Mouse (Mus musculus): ENCODE measurements around the gene Akap6.

Akap6 gene

DNA sequence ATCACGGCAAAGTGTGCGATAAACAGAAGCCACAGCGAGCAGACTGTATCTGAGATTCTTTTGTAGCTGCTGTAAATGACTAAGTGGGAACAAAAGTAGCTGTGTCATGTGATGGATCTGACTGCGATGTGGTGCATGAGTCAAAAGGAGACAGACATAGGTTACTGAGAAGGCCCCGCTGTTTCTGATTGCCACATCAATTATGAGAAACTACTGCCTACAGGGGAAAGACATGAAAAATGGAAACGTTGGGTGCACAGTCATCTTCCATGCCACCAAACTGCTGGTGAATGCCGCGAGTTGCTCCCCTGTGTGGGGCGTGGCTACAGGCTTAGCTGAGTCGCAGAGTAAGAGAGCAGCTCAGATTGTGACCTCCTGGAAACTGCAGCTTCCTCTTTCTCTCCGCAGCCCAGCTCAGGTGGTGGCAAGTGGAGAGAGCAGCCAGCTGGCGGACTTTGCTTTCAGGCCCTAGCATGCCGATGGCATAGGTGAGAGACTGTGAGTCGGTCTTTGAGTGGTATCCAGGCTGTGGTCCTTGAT is 83.8 kb downstream of the Akap6 start:
- no peak for DNase-seq (ENCODE audit: low spot score)

DNA sequence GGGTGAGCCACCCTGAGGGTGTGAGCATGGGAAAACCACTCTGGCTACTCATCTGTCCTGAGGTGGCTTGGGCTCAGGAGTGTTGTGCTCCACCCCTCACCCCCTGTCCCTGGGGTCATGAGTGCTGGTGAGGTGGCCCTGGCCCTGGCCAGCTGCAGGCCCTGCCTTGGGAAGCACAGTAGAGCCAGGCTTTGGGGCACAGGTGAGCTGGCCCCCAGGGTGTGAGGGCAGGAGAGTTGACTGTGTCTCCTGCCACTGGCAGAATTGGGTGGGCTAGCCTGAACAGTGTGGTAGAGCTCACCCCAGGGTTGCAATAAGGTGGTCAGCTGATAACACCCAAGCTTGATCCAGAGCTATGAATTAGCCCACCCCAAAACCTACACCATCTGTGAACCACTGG is 86.0 kb downstream of the Akap6 start:
- DNase-seq (ENCODE audit: low spot score): no peak

DNA sequence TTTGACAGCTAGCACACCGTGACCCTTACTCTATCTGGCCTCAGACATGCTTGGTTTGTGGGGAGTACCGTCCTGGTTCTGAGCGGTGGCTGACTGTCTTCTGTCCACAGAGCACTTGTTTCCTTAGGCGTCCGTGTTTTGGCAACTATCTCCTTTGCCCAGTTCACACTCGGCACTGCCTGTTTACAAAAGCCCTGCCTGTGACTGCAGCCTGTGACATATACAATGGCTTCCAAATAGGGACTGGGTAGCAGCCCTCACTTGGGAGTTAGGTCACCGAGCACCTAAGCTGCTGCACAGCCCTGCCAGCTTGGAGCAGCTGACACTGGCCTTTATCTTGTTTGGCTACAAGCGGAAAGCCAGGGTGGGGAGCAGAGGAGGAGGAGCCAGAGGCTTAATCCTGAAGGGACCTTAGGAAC is 91.2 kb downstream of the Akap6 start:
- DNase-seq (ENCODE audit: low spot score): no peak

DNA sequence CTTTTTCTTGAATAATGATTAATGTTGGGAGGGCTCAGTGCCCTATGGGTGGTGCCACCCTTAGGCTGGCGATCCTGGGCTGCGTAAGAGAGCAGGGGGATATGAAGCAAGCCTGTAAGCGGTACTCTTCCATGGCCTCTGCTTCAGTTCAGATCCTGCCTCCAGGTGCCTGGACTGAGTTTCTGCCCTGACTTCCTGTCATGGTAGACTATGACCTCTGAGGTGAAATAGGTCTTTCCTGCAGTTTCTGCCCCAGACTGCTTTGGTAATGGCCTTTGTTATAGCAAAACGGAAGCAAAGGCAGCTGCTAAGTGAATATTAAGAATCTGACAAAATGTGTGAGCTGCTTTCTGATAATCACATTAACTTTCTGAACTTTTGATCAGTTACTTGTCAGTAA is 94.9 kb downstream of the Akap6 start:
- no peak for DNase-seq (ENCODE audit: low spot score)

DNA sequence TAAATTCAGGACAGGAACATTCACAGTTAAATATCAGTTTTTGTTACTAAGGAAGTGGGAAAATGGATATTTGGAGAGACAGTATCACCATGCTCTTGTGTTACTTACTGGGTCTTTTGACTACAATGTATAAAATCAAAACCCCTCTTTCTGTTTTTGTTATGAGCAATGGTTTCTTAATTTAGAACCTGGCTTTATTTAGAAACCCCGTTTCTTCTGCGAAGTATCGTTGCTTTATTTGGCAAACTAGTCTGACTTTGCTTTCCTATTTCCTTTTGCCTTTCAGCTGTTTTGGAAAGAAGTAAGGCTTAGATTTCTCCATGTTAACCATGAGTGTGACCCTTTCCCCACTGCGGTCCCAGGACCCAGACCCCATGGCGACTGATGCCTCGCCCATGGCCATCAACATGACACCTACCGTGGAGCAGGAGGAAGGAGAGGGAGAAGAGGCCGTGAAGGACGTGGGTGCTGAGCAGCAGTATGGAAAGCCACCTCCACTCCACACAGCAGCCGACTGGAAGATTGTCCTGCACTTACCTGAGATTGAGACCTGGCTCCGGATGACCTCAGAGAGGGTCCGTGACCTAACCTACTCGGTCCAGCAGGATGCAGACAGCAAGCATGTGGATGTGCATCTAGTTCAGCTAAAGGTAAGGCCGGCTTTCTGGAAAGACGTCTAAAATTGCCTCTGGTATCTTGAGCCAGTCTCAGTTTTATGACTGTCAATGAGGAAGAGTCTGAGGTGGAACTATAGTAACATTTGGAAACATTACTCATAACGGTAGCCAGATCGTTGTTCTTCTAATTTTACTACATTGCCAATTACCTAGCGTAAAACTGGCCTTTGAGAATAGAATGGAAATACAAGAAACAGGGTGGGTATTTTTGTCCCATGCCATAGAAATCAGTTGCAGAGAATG is 96.6 kb downstream of the Akap6 start:
- DNase-seq (ENCODE audit: low spot score): no peak

DNA sequence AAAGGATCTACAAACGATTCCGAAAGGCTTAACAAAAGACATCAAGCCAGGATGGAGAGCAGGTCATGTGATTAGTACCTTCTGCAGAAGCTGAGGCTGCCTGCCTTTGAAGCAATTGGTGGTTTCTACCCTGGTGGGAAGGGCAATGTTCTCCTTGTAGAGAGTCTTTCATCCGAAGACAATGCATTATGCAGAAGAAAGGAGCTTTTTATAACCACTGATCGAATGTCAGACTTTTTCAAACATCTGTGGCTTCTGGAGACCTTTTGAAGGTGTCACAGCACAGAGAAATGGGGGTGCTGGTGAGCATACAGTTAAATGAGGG is 97.2 kb downstream of the Akap6 start:
- no peak for DNase-seq (ENCODE audit: low spot score)

DNA sequence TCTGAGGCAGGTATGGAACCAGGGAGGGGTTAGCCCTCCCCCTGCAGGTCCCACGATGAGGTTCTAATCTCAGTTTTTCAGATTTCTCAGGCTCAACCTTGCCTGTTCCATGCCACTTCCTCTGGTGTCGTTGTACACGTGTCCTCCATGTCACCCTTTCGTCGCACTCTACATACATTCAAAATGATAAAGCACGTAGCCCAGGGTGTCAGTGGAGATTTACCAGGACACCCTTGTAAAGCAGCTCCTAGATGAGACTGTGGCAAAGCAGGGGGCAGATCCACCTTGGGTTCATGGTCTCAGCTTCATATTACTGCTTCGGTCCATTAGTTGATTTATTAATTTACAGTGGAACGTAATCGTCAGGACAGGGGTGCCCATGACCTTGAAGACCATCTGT is 100.5 kb downstream of the Akap6 start:
- no peak for DNase-seq (ENCODE audit: low spot score)

DNA sequence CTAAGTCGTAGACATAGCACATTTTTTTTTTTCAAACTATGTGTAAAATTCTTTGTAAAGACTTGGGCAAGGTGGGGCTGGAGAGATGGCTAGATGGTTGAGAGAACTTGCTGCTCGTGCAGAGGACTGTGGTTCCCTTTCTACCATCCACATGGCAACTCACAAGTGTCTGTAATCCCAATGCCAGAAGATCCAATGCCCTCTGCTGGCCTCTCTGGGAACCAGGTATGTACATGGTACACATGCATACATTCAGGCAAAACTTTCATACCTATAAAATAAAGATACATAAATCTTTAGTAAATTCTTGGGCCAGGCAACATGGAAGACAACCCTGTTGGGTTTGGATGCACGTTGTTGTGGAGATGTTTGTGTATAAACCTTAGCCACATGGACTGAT is 107.1 kb downstream of the Akap6 start:
- no peak for DNase-seq (ENCODE audit: low spot score)

DNA sequence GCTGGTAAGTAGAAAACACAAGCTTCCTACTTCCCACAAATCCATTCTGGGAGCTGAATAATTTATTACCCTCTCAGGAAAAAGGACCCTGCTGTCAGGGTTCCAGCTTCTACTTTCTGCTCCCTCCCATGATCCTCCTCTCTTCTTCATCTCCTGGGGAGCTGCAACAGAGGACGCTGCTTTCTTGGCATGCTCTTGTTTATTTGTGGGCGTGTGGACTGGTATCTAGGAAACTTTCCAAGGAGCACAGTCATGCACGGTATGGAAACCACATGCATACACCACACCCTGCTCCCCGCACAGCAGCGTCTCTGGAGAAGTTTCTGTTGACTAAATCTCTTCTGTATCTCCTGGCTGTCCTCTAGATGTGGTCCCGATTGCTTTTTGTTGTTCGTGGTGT is 119.4 kb downstream of the Akap6 start:
- DNase-seq (ENCODE audit: low spot score): peak; percentile 32

DNA sequence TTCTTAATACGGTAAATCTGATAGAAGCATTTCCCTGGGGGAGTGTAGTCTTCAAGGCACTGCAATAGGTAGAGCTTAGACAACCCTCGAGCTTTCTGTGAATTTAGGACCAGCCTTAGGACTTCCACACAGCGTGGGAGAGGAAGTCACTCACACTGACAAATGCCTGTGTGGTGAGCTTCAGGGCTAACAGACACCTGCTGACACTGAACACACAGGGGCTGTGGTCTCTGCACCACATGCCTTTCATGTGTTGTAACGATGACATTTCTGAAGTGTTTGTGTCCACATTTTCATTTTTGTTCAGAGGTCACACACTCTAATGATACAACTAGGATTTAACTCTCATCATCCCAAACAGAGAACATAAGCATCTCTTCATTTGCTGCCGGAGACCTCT is 125.6 kb downstream of the Akap6 start:
- no peak for DNase-seq (ENCODE audit: low spot score)

DNA sequence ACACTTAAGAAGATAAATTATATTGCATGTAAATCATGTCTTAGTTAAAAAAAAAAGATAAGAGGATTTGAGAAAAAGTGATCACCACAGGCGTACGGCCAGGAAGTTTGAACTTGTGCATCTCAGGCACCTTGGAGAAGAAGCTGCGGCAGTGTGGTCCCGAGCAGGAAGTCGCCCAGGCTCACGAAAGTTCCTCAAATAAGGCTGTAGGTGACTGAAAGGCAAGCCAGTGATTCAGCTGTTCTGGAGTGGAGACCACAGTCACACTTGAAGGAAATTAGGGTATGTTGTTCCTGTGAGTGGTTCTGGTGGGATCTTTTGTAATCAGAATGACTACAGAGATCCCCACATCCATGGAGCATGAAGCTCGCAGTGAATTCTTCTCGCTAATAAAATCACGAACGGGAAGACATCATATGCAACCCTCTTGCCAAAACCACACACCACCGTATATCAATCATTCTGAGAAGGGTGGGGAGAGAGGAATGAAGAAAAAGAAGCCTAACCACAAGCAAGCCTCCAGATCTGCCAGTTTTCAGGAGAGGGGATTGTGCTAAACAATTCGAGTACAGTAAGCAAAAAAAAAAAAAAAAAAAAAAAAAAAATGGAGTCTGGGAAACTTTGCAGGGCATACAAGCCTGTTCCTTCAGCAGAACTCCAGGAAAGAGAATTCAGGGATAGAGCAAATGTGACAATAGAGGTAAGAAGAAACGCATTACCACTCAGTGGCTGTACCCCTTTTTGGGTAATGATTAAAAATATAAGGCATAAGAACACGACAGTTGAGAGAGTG is 130.0 kb downstream of the Akap6 start:
- DNase-seq (ENCODE audit: low spot score): no peak

DNA sequence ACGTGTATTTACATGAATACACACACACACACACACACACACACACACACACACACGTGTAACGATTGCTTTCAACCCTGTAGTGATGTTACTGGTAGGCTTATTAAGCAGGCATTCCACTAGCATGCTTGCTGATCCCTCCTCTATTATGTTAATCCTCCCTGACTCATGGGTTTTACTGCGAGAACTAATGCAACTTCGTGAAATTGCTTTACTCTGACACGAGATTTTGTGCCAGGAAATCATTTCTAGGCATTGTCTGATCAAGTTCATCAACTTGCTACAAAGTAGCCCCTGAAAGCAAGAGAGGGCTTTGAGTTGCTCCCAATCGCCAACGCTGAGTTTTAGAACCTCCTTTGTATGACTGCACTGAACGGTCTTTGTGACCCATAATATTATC is 132.6 kb downstream of the Akap6 start:
- DNase-seq (ENCODE audit: low spot score): no peak

DNA sequence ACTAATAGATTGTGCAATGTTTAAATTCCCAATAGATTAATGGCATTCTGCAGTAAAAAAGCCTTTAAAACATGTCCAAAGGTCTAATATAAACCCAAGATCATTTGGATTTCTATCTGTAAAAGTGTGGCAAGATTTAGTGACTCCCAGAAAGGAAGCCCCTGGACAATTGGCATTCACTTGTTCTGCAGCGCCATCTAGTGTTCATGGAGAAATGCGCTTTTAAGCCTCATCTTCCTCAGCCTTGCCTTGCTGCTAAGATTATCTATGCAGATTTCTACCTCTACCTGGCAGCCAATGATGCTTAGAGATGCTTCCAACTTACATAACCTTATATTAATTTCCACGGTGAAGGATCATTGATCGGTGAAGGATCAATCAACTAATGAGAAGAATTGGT is 133.0 kb downstream of the Akap6 start:
- DNase-seq (ENCODE audit: low spot score): peak; percentile 84

DNA sequence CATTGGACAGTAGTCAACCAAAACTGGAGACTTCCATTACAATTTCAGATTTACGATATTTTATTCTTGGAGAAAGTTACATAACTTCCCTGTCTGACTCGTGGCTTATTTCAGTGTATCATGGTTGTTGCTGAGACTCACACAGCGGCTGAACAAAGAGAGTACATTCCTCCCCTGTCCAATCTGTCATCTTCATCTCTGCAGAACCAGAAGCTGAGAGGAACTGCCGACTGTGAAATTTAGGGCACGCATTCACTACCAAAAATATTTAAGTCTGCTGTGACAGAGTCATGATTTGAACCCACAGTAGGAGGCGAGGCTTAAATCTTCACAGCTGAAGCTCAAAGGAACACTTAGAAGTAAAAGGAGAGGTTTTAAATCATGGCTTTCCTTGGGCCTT is 134.0 kb downstream of the Akap6 start:
- peak; percentile 39 for DNase-seq (ENCODE audit: low spot score)

DNA sequence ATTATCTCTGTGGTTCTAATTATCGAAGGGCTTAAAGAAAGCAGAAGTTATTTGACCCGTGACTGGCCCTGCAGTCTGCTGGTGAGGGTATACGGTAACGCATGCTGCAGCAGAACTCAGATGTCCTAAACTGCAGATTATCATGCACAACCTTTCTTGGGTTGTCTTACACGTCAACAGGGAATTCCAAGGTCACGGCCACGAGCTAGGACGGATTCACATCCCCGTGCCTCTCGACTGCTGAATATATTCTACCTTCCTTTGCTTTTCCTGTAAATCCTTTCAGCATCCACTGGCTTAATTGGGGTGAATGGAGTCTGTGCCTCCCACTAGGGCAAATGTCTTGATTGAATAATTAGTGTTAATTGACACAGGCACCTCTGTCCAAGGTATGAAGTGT is 134.9 kb downstream of the Akap6 start:
- DNase-seq (ENCODE audit: low spot score): no peak

DNA sequence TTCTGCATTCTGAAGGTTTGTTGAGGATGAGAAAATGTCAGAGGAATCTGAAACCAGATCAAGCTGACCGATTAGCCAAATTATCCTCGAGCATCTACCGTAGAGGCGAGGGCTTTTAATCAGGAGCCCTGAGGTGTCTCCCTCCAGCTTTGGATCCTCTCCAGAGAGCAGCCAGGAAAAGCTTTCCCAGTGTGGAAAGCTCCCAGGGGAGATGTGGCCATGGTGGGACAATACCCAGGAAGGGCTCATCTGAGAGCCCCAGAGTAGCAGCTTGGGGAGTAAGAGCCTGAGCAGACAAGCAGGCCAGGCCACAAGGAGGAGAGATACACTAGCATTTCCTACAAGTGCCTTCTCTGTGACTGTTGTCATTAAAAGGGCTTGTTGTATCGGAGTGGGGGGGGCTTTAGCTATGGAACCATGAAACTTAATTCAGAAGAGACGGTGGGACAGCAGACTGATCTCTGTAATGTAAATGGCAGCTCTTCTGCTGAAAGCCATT is 135.6 kb downstream of the Akap6 start:
- no peak for DNase-seq (ENCODE audit: low spot score)

DNA sequence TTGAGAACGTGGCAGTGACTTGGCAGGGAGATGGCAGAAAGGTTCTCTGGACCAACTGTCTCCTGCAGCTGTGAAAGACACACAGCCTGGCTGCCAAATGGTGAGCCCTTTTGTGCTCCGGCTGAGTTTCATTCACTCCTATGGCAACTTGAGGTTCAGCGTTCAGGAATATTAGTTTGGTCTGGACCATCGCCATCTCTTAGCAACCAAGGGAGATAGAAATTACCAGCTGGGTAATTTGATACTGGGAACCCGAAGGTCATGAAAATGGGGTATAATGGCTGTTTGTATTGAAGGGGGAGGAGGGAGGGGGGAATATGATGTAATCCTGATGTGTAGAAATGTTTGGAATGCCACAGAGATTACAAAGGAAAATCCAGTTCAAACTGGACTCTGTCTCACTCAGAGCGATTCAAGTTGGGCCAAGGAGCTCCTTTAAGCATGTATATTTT is 136.1 kb downstream of the Akap6 start:
- DNase-seq (ENCODE audit: low spot score): no peak

DNA sequence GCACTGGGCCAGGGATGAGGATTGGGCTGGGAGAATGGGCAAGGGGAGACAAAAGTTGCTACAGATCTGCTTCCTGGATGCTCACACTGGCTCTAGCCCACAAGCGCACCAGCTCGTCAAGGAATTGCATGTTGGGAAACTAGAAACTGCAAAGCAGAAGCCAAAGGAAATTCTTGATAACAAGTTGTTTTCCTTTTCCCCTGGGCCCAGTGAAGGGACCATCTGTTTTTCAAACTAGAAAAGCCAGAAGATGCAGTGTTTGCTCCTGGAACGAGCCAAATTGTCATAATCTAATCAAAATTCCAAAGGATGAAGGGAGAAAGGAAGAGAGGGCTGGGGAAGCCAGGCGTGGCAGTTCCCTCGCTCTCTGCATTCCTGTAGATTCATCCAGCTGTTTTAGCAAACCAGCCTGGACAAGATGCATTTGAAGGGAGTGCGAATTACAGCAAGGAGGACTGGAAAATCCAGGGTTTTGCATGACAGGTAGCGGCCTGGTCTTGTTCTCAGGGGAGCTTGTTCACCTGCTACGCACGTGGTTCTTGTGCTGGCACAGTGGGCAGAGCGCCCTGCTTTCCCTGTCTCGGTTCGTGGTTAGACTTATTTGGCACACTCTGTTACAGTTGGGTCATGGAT is 136.8 kb downstream of the Akap6 start:
- no peak for DNase-seq (ENCODE audit: low spot score)

DNA sequence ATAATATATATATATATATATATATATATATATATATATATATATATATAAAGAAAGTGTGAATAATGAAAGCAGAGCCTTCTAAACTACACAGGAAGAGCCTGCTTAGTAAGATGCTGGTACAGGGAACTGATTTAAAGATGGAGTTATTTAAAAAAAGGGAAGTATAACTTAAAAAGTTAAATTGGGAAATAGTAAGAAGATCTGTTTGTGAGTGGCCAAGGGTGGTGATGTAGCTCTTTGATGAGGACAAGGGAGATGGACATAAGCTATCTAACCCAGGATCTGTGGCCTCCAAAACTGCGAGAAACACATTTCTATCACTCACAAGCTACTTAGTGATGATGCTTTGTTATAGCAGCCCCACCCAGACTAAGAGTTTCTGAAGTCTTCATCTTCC is 146.8 kb downstream of the Akap6 start:
- no peak for DNase-seq (ENCODE audit: low spot score)

DNA sequence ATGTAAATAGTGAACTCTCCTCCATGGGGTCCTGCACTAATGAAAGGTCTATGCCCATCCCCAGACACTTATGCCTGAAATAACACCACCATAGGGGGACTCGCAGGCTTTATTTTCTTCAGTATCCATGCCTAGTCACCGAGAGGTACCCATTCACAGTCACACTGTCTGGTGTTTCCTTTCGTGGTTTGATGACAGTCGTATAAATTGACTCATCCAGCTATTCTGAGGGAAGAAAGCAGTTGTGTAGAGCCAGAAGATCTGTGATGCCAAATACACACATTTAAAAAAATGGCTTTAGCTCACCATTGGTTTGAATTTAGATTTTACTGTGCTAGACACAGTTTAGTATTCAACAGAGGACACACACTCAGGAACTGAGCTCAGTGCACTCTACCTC is 147.8 kb downstream of the Akap6 start:
- DNase-seq (ENCODE audit: low spot score): no peak

DNA sequence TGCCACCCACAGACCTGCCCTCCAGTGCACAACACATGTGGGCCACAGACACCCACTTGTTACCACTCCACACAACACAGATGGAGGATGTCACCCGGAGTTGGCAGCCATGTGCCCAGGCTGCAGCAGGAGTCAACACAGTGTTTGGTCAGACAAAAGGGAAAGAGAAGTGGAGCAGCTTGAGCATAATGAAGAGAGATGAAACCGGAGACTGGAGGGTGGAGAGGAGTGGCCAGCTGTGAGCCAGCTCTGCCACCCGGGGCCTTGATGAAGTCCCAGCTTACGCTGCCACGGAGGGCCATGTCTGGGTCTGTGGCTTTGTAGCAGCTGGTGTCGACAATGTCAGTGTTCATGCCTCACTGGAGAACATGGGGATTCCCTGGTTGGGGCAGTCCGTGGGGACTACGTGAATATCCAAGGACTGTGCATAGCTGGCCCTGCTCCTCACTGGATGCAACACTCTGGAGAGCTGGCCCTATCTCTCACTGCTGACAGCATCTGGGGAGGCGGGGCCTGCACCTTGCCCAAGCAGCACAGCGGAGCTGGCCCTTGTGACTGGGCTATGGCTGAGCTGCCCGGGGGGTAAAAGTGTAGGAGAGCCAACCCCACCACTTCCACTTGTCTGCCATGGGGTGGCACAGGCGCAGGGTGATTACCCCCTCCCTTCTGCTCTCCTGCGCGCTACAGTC is 148.8 kb downstream of the Akap6 start:
- DNase-seq (ENCODE audit: low spot score): no peak

DNA sequence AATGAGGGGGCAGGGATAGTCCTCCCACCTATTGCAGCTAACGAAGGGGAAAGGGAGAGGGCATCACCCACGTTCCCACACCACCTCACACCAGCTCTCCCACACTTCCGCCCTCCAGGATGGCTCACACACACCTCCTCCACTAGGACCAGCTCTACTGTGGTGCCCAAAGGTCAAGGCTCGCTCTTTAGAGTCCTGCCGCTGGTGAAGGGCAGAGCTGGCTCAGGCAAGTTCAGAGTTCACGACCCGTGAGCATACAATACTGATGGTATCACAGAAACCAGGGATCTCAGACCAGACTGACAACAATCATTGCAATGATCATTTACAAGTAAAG is 149.3 kb downstream of the Akap6 start:
- DNase-seq (ENCODE audit: low spot score): no peak

Measured in layer of hippocampus, adult 11-12 months (tissue).